Mouse (Mus musculus) thymus, adult 2 months (tissue): Measurements from ENCODE around the gene Wdhd1. TPM values are rescaled to one million over a fixed set of nuclear protein-coding genes. Genes with fewer than 3 reads are reported as not detected.

ENCODE experiments used
- DNase-seq: peaks from one replicate; pipeline ENCODE4 v3.0.0; 2021
- H3K27ac ChIP-seq: fragments of 200-500 bp; 2 replicates; pipeline ENCODE4 v1.5.1; 2012; ENCODE audit warnings: low read length, control low read depth; ENCODE audit not compliant: control insufficient read depth, insufficient read depth
- H3K27me3 ChIP-seq: fragments of 200-500 bp; 2 replicates; pipeline ENCODE4 v1.6.1; 2012; ENCODE audit warnings: mild to moderate bottlenecking, low read length, moderate library complexity, mixed read lengths; ENCODE audit not compliant: control insufficient read depth, insufficient read depth
- H3K36me3 ChIP-seq: fragments of 200-500 bp; 2 replicates; pipeline ENCODE4 v1.6.1; 2012; ENCODE audit warnings: mild to moderate bottlenecking, low read length, moderate library complexity; ENCODE audit not compliant: control insufficient read depth, insufficient read depth
- H3K4me1 ChIP-seq: fragments of 200-500 bp; replicated peaks from 2 replicates; pipeline ENCODE4 v1.6.1; 2012; ENCODE audit warnings: low read length; ENCODE audit not compliant: control insufficient read depth, insufficient read depth
- H3K4me3 ChIP-seq: fragments of 200-500 bp; 2 replicates; pipeline ENCODE4 v1.5.1; 2012; ENCODE audit warnings: mild to moderate bottlenecking, low read length, control low read depth, moderate library complexity; ENCODE audit not compliant: control insufficient read depth, insufficient read depth
- CTCF ChIP-seq: fragments of 200-500 bp; IDR thresholded peaks from 2 replicates; pipeline ENCODE4 v1.5.1; 2012; ENCODE audit warnings: mild to moderate bottlenecking, control low read depth, low read length, moderate library complexity, borderline replicate concordance; ENCODE audit not compliant: control insufficient read depth, poor library complexity, insufficient read depth; ENCODE audit errors: extremely low read depth
- POLR2A ChIP-seq: fragments of 200-500 bp; IDR thresholded peaks from 2 replicates; pipeline ENCODE4 v1.6.1; 2012; ENCODE audit warnings: mild to moderate bottlenecking, low read length, control low read depth, moderate library complexity; ENCODE audit not compliant: control insufficient read depth, poor library complexity, insufficient read depth; ENCODE audit errors: extremely low read depth
- WGBS: fragments of 180-500 bp; shearing (Covaris S2); methylation state at CpG from one replicate; pipeline ENCODE4 v1.1.7; 2018; 5-methylcytosine and 5-hydroxymethylcytosine counted together
- polyA plus RNA-seq: library from polyadenylated mRNA; depleted of rRNA; stranded (reverse); fragments of >200 nt; gene quantifications from 2 replicates; pipeline ENCODE4 v1.2.3, GENCODE M21; 2012; rRNA removed

The Wdhd1 gene
- polyA plus RNA-seq, 1 experiment = 7.7 TPM

DNA sequence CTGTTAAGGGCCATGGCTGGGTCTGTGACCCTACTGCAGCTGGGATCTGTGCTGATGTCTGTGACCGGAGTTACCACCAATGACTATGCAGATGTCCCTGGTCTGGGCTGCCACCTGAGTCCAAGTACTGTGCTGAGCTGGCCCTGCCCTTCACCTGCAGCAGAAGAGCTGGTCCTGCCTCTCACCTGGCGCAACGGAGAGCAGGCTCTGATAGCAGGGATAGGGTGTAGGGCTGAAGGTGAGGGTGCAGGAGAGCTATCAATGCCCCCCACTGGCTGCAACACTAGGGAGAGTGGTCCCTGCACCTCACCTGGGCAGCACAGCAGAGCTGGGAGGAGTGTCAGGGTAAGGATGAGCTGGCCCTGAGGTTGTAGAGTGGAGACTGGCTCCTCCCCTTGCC is 70.1 kb downstream of the Wdhd1 start:
- no peak for DNase-seq
- H3K4me3 ChIP-seq = no peak overlapping the region
- no peaks in the 10 kb centered on the region for H3K27me3 ChIP-seq
- 100% methylated on average over 3 of the region's 3 CpGs for WGBS
- peaks cover 8% of the 10 kb centered on the region for H3K4me1 ChIP-seq
- H3K27ac ChIP-seq = no peak overlapping the region
- TF ChIP-seq POLR2A (no peak), CTCF (no peak)
- H3K36me3 ChIP-seq = no peaks in the 10 kb centered on the region

GRCm38 (mm10) chr14:47205270-47205972 is 71.2 kb downstream of the Wdhd1 start:
- Histone ChIP-seq H3K36me3 (no peaks in the 10 kb centered on the region), H3K27ac (no peak overlapping the region), H3K4me3 (no peak overlapping the region), H3K4me1 (peaks cover 8% of the 10 kb centered on the region), H3K27me3 (no peaks in the 10 kb centered on the region)
- 93% methylated on average over 5 of the region's 5 CpGs for WGBS
- DNase-seq = no peak
- TF ChIP-seq CTCF (no peak), POLR2A (no peak)

- no peak overlapping the region for H3K27ac ChIP-seq
Measured at GRCm38 (mm10) chr14:47197340-47197739, 79.3 kb downstream of the Wdhd1 start.

DNA sequence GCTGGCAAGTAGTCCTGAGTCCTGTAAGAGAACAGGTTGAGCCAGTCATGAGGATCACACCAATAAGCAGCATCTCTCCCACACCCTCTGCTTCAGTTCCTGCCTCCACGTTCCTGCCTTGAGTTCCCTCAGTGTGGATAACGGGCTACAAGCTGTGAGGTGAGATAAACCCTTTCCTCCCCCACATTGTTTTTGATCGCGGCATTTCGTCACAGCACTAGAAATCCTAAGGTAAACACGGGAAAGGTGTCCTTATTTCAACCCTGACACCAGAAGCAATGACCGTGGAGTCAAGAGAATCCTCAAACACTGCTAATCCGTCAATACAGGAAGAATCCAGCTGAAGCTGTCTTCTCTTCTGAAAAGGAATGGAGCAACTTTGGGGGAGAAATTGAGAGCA is 79.9 kb downstream of the Wdhd1 start:
- Histone ChIP-seq H3K27ac (no peak overlapping the region), H3K4me3 (no peak overlapping the region), H3K27me3 (no peaks in the 10 kb centered on the region), H3K4me1 (0 out of 2 replicates have a peak, but pooled peaks cover 2% of the 10 kb centered on the region), H3K36me3 (no peaks in the 10 kb centered on the region)
- WGBS = 94% methylated on average over 8 of the region's 8 CpGs
- TF ChIP-seq CTCF (no peak), POLR2A (no peak)
- no peak for DNase-seq

More at GRCm38 (mm10) chr14:47197340-47197739, 79.3 kb downstream of the Wdhd1 start:
- 96% methylated on average over 3 of the region's 3 CpGs for WGBS
- DNase-seq = no peak
- no peak overlapping the region for H3K4me3 ChIP-seq
- H3K36me3 ChIP-seq = no peaks in the 10 kb centered on the region
- no peaks in the 10 kb centered on the region for H3K27me3 ChIP-seq
- TF ChIP-seq CTCF (no peak), POLR2A (no peak)
- H3K4me1 ChIP-seq = 0 out of 2 replicates have a peak, but pooled peaks cover 2% of the 10 kb centered on the region

DNA sequence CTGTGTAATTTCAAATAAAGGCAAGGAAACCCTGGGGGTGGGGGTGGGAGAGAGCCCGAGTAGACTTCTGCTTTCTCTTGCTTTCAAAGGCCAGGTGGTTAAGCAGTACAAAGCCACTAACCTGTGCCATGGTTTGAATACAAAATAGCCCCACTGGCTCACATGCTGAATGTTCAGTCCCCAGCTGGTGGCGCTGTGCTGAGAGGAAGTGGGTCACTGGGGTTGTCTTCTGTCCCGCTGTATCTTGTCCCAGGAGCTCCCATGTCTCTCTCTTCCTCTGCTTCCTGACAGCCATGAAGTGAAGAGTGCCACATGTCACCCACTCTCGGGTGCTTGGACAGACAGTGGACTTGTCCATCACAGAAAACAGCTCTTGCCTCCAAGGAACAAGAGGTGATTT is 82.6 kb downstream of the Wdhd1 start:
- TF ChIP-seq CTCF = peak; percentile 60; the same call in 1 of the 2 replicates
- no peak for TF ChIP-seq POLR2A
- Histone ChIP-seq H3K36me3 (no peaks in the 10 kb centered on the region), H3K4me3 (no peak overlapping the region), H3K4me1 (0 out of 2 replicates have a peak, but pooled peaks cover 2% of the 10 kb centered on the region), H3K27me3 (no peaks in the 10 kb centered on the region), H3K27ac (no peak overlapping the region)
- peak; percentile 61 for DNase-seq
- whole genome bisulfite sequencing = 31% methylated on average over 4 of the region's 4 CpGs

- no peaks in the 10 kb centered on the region for H3K27me3 ChIP-seq
- 0 out of 2 replicates have a peak, but pooled peaks cover 2% of the 10 kb centered on the region for H3K4me1 ChIP-seq
- no peak for TF ChIP-seq CTCF
- TF ChIP-seq POLR2A = no peak
- no peak for DNase-seq
- H3K27ac ChIP-seq = no peak overlapping the region
- H3K4me3 ChIP-seq = no peak overlapping the region
- H3K36me3 ChIP-seq = no peaks in the 10 kb centered on the region
- WGBS = 89% methylated on average over 6 of the region's 6 CpGs
Measured at GRCm38 (mm10) chr14:47193506-47193905, 83.2 kb downstream of the Wdhd1 start.

- DNase-seq = no peak
- no peaks in the 10 kb centered on the region for H3K27me3 ChIP-seq
- TF ChIP-seq CTCF (no peak), POLR2A (no peak)
- H3K27ac ChIP-seq = no peak overlapping the region
- WGBS = 90% methylated on average over 5 of the region's 5 CpGs
- no peak overlapping the region for H3K4me3 ChIP-seq
- H3K36me3 ChIP-seq = no peaks in the 10 kb centered on the region
- H3K4me1 ChIP-seq = peaks cover 5% of the 10 kb centered on the region
Measured at GRCm38 (mm10) chr14:47191861-47192260, 84.8 kb downstream of the Wdhd1 start.

Other genes starting within 250 kb of the Wdhd1 start
- gene Gch1, start 87.4 kb downstream of the Wdhd1 start, polyA plus RNA-seq = 15.5 and 16.8 TPM in 2 replicates
- gene Socs4, start 74 bp upstream of the Wdhd1 start, polyA plus RNA-seq = 6.7 and 7.4 TPM in 2 replicates
- gene Mapk1ip1l, start 21.4 kb upstream of the Wdhd1 start, polyA plus RNA-seq = 104 and 106 TPM in 2 replicates
- gene Lgals3, start 90.9 kb upstream of the Wdhd1 start, polyA plus RNA-seq = 95.3 and 143 TPM in 2 replicates
- 15.5 and 21.6 TPM in 2 replicates for gene Dlgap5, start 141.6 kb upstream of the Wdhd1 start, polyA plus RNA-seq
- 17.6 and 18.1 TPM in 2 replicates for gene Fbxo34, start 173.6 kb upstream of the Wdhd1 start, polyA plus RNA-seq